Mouse (Mus musculus) hindbrain, embryonic 11.5 days (tissue): ENCODE results near the gene Mrps24. TPM values are rescaled to one million over a fixed set of nuclear protein-coding genes. Genes with fewer than 3 reads are reported as not detected.

Experiments used
- ATAC-seq: fragments of 200-750 bp; cut with Nextera tagmentation; 2 replicates; pipeline ENCODE4 v1.8.0; 2017; ENCODE audit warnings: mild to moderate bottlenecking, moderate TSS enrichment, moderate library complexity; ENCODE audit not compliant: low FRiP score
- DNase-seq: peaks from one replicate; pipeline ENCODE4 v3.0.0-alpha.2; 2015; ENCODE audit warnings: low spot score
- H3K27ac ChIP-seq: fragments of 300-500 bp; sonication (generic); 2 replicates; pipeline ENCODE4 v1.5.1; 2014; ENCODE audit warnings: mild to moderate bottlenecking, low read depth, low read length
- H3K27me3 ChIP-seq: fragments of 300-500 bp; sonication (generic); 2 replicates; pipeline ENCODE4 v1.6.1; 2014; ENCODE audit warnings: mild to moderate bottlenecking, low read length, moderate library complexity, mixed read lengths; ENCODE audit not compliant: control insufficient read depth, insufficient read depth
- H3K36me3 ChIP-seq: fragments of 300-500 bp; sonication (generic); 2 replicates; pipeline ENCODE4 v1.6.1; 2014; ENCODE audit warnings: mild to moderate bottlenecking, low read length, moderate library complexity, mixed read lengths; ENCODE audit not compliant: control insufficient read depth, insufficient read depth
- H3K4me1 ChIP-seq: fragments of 300-500 bp; sonication (generic); replicated peaks from 2 replicates; pipeline ENCODE4 v1.6.1; 2014; ENCODE audit warnings: low read length, mixed read lengths; ENCODE audit not compliant: control insufficient read depth, insufficient read depth
- H3K4me2 ChIP-seq: fragments of 300-500 bp; sonication (generic); replicated peaks from 2 replicates; pipeline ENCODE4 v1.6.1; 2014; ENCODE audit warnings: mild to moderate bottlenecking, low read depth, low read length
- H3K4me3 ChIP-seq: fragments of 300-500 bp; sonication (generic); 2 replicates; pipeline ENCODE4 v1.5.1; 2014; ENCODE audit warnings: low read depth, low read length
- H3K9ac ChIP-seq: fragments of 300-500 bp; sonication (generic); 2 replicates; pipeline ENCODE4 v1.6.1; 2014; ENCODE audit warnings: low read depth, low read length
- H3K9me3 ChIP-seq: fragments of 300-500 bp; sonication (generic); 2 replicates; pipeline ENCODE4 v1.6.1; 2016; ENCODE audit warnings: low read length; ENCODE audit not compliant: control insufficient read depth
- WGBS: fragments of 180-500 bp; shearing (Covaris S2); extraction: QIAGEN DNeasy Blood & Tissue Kit; methylation state at CpG from one replicate; pipeline ENCODE4 v1.1.7; 2014; 5-methylcytosine and 5-hydroxymethylcytosine counted together
- polyA plus RNA-seq: library from polyadenylated mRNA; unstranded; fragments of >200 nt; fragmentation: Nextera tagmentation; extraction: Ambion mirVana; gene quantifications from 2 replicates; pipeline ENCODE4 v1.2.1, GENCODE M21; 2014

Mrps24 gene
- 164 and 170 TPM in 2 replicates for polyA plus RNA-seq

GRCm38 (mm10) chr11:5715630-5716105, at the start of gene Mrps24:
TSS of gene Mrps24 (minus strand) at chr11:5715680.
- Histone ChIP-seq H3K4me3 (no peak within 1 kb of the TSS), H3K4me2 (no peak within 1 kb of the TSS), H3K9ac (no peak within 1 kb of the TSS), H3K4me1 (no peaks in the 10 kb centered on the region), H3K36me3 (no peaks in the 10 kb centered on the region), H3K9me3 (no peaks in the 10 kb centered on the region), H3K27me3 (no peaks in the 10 kb centered on the region), H3K27ac (no peak within 1 kb of the TSS)
- ATAC-seq (no peak), DNase-seq (no peak)
- WGBS = 81% methylated on average over 14 of the region's 14 CpGs

- Histone ChIP-seq H3K27ac (peak overlapping the region; percentile 85), H3K9ac (no peak overlapping the region), H3K36me3 (no peaks in the 10 kb centered on the region), H3K4me2 (peak overlapping the region; percentile 78), H3K9me3 (no peaks in the 10 kb centered on the region), H3K4me3 (peak overlapping the region; percentile 52), H3K4me1 (no peaks in the 10 kb centered on the region), H3K27me3 (no peaks in the 10 kb centered on the region)
- DNase-seq (no peak), ATAC-seq (peak; percentile 59)
- 21% methylated on average over 6 of the region's 6 CpGs for WGBS
Observed at GRCm38 (mm10) chr11:5762633-5762982, 47.1 kb upstream of the Mrps24 start.

- Histone ChIP-seq H3K4me2 (peak within 1 kb of the TSS; percentile 78), H3K9me3 (no peaks in the 10 kb centered on the region), H3K4me1 (no peaks in the 10 kb centered on the region), H3K9ac (peak within 1 kb of the TSS; percentile 79), H3K36me3 (no peaks in the 10 kb centered on the region), H3K27ac (peak within 1 kb of the TSS; percentile 85), H3K4me3 (peak within 1 kb of the TSS; percentile 52), H3K27me3 (no peaks in the 10 kb centered on the region)
- WGBS = under 1% methylated on average over 67 of the region's 68 CpGs
- peak; percentile 99 for ATAC-seq
- peak; percentile 98 for DNase-seq
Observed at GRCm38 (mm10) chr11:5761820-5762632, 46.5 kb upstream of the Mrps24 start, which contains the start of gene Urgcp. TSS of gene Urgcp (minus strand) at chr11:5762376.

GRCm38 (mm10) chr11:5753755-5754154, 38.3 kb upstream of the Mrps24 start:
- 90% methylated on average over 2 of the region's 2 CpGs for WGBS
- DNase-seq = no peak
- ATAC-seq = no peak

GRCm38 (mm10) chr11:5744951-5745350, 29.5 kb upstream of the Mrps24 start:
- 93% methylated on average over 2 of the region's 2 CpGs for WGBS
- no peak for ATAC-seq

More at GRCm38 (mm10) chr11:5753755-5754154, 38.3 kb upstream of the Mrps24 start:
- Histone ChIP-seq H3K27me3 (no peaks in the 10 kb centered on the region), H3K4me2 (no peak overlapping the region), H3K4me3 (no peak overlapping the region), H3K4me1 (no peaks in the 10 kb centered on the region), H3K9me3 (no peaks in the 10 kb centered on the region), H3K27ac (no peak overlapping the region), H3K9ac (no peak overlapping the region), H3K36me3 (no peaks in the 10 kb centered on the region)

GRCm38 (mm10) chr11:5742106-5742505, 26.6 kb upstream of the Mrps24 start:
- Histone ChIP-seq H3K27ac (no peak overlapping the region), H3K4me1 (no peaks in the 10 kb centered on the region), H3K9me3 (no peaks in the 10 kb centered on the region), H3K4me3 (no peak overlapping the region), H3K9ac (no peak overlapping the region), H3K4me2 (no peak overlapping the region), H3K27me3 (no peaks in the 10 kb centered on the region), H3K36me3 (no peaks in the 10 kb centered on the region)
- WGBS = 72% methylated on average over 7 of the region's 7 CpGs
- ATAC-seq (no peak), DNase-seq (no peak)

More at GRCm38 (mm10) chr11:5744951-5745350, 29.5 kb upstream of the Mrps24 start:
- H3K4me2 ChIP-seq = no peak overlapping the region
- H3K36me3 ChIP-seq = no peaks in the 10 kb centered on the region
- H3K9ac ChIP-seq = no peak overlapping the region
- DNase-seq = no peak
- H3K4me3 ChIP-seq = no peak overlapping the region
- no peaks in the 10 kb centered on the region for H3K9me3 ChIP-seq
- H3K27ac ChIP-seq = no peak overlapping the region
- no peaks in the 10 kb centered on the region for H3K4me1 ChIP-seq
- no peaks in the 10 kb centered on the region for H3K27me3 ChIP-seq

GRCm38 (mm10) chr11:5740965-5741627, 25.6 kb upstream of the Mrps24 start:
- DNase-seq (peak; percentile 74), ATAC-seq (peak; percentile 88)
- under 1% methylated on average over 25 of the region's 50 CpGs for WGBS
- peak overlapping the region; percentile 51; the same call in 1 of the 2 replicates for H3K27ac ChIP-seq
- H3K27me3 ChIP-seq = no peaks in the 10 kb centered on the region
- H3K36me3 ChIP-seq = no peaks in the 10 kb centered on the region
- H3K9me3 ChIP-seq = no peaks in the 10 kb centered on the region
- H3K4me2 ChIP-seq = peak overlapping the region; percentile 99
- peak overlapping the region; percentile 68 for H3K4me3 ChIP-seq
- H3K9ac ChIP-seq = peak overlapping the region; percentile 82
- no peaks in the 10 kb centered on the region for H3K4me1 ChIP-seq

GRCm38 (mm10) chr11:5740599-5740964, 25.1 kb upstream of the Mrps24 start:
- H3K9me3 ChIP-seq = no peaks in the 10 kb centered on the region
- peak overlapping the region; percentile 51; the same call in 1 of the 2 replicates for H3K27ac ChIP-seq
- no peaks in the 10 kb centered on the region for H3K4me1 ChIP-seq
- 2% methylated on average over 26 of the region's 26 CpGs for WGBS
- H3K4me2 ChIP-seq = peak overlapping the region; percentile 99
- H3K4me3 ChIP-seq = peak overlapping the region; percentile 68
- no peaks in the 10 kb centered on the region for H3K36me3 ChIP-seq
- ATAC-seq (peak; percentile 54), DNase-seq (peak; percentile 56)
- H3K27me3 ChIP-seq = no peaks in the 10 kb centered on the region
- peak overlapping the region; percentile 82 for H3K9ac ChIP-seq
